Mouse (Mus musculus) testis, adult 2 months (tissue): ENCODE data around the gene Car12.

ENCODE experiments used
- CTCF ChIP-seq: fragments of 200-500 bp; IDR thresholded peaks from 2 replicates; pipeline ENCODE4 v1.5.1; 2012; ENCODE audit warnings: low read depth, mild to moderate bottlenecking, inconsistent platforms, low read length, moderate library complexity; ENCODE audit not compliant: control insufficient read depth, insufficient read depth, insufficient replicate concordance
- POLR2A ChIP-seq: fragments of 200-500 bp; IDR thresholded peaks from 2 replicates; pipeline ENCODE4 v1.6.1; 2012; ENCODE audit warnings: low read depth, mild to moderate bottlenecking, inconsistent platforms, low read length, moderate library complexity; ENCODE audit not compliant: control insufficient read depth

- TF ChIP-seq CTCF: no peak
- TF ChIP-seq POLR2A: no peak
These were observed 34.9 kb downstream of the Car12 start for GRCm38 (mm10) chr9:66748390-66748789.
